8 mouse cellular contexts compared by ENCODE assay signal in genomic region chr4:46990281-46991015, GRCm38 (mm10). TPM values are rescaled to one million over a fixed set of nuclear protein-coding genes. Genes with fewer than 3 reads are reported as not detected.
DNase-seq lines count a peak whose midpoint lies in the region; ATAC-seq and TF ChIP-seq lines count a peak whose summit lies in the region.

No protein-coding gene starts in this region.

- no peak for DNase-seq in kidney, adult 11 months
- DNase-seq in cerebellum, adult 2 months = peak; percentile 63 to 75
- no peak for DNase-seq in forebrain, embryonic 14.5 days (ENCODE audit: low spot score)
- DNase-seq in right cerebral cortex, postnatal 14 days = peak; percentile 51
- DNase-seq in natural killer cell, adult 2 months (ENCODE audit: low spot score in 2 of 2) = no peak
- DNase-seq in lung, adult 18-20 months = no peak

- peak overlapping the region; percentile 43; the same call in 1 of the 2 replicates for H3K4me3 ChIP-seq in kidney, embryonic 14.5 days (ENCODE audit: low read length)
- peak overlapping the region; percentile 81 for H3K4me3 ChIP-seq in cerebellum, adult 2 months (replicated peaks; ENCODE audit: insufficient read depth, low read depth, low read length)
- H3K4me3 ChIP-seq in forebrain, embryonic 14.5 days (ENCODE audit: low read depth, low read length) = peak overlapping the region; percentile 56
- peak overlapping the region; percentile 52 for H3K4me3 ChIP-seq in limb, embryonic 15.5 days

- peaks cover 55% of the 10 kb centered on the region for H3K27me3 ChIP-seq in kidney, embryonic 14.5 days (ENCODE audit: control insufficient read depth, insufficient read depth, low read length)
- no peaks in the 10 kb centered on the region for H3K27me3 ChIP-seq in cerebellum, adult 2 months (ENCODE audit: control insufficient read depth, insufficient read depth, low read length)
- peaks cover 49% of the 10 kb centered on the region for H3K27me3 ChIP-seq in forebrain, embryonic 14.5 days (replicated peaks; ENCODE audit: control insufficient read depth, insufficient read depth, low read length)
- H3K27me3 ChIP-seq in limb, embryonic 15.5 days = peaks cover 77% of the 10 kb centered on the region

- WGBS in kidney, embryonic 14.5 days = 3% methylated on average over 29 of the region's 29 CpGs
- under 1% methylated on average over 29 of the region's 29 CpGs for WGBS in cerebellum, adult 2 months
- 2% methylated on average over 29 of the region's 29 CpGs for WGBS in forebrain, embryonic 14.5 days
- WGBS in limb, embryonic 15.5 days = 5% methylated on average over 29 of the region's 29 CpGs

- H3K4me1 ChIP-seq in kidney, embryonic 14.5 days (ENCODE audit: control insufficient read depth, insufficient read depth, low read length) = no peaks in the 10 kb centered on the region
- H3K4me1 ChIP-seq in cerebellum, adult 2 months (ENCODE audit: control insufficient read depth, insufficient read depth, low read length) = peaks cover 23% of the 10 kb centered on the region
- no peaks in the 10 kb centered on the region; the same call in 1 of the 2 replicates for H3K4me1 ChIP-seq in forebrain, embryonic 14.5 days (ENCODE audit: control insufficient read depth, insufficient read depth, low read length)
- H3K4me1 ChIP-seq in limb, embryonic 15.5 days = peaks cover 24% of the 10 kb centered on the region

- ATAC-seq in kidney, embryonic 14.5 days (ENCODE audit: low FRiP score, low TSS enrichment) = peak; percentile 20; the same call in 1 of the 2 replicates
- ATAC-seq in forebrain, embryonic 14.5 days = no peak
- ATAC-seq in limb, embryonic 15.5 days (ENCODE audit: insufficient number of reproducible peaks, low FRiP score, low TSS enrichment, low read depth) = 0 out of 2 replicates have a peak, but pooled peaks have one; percentile 15

- TF ChIP-seq POLR2A in cerebellum, adult 2 months (IDR thresholded peaks at IDR 0.05; ENCODE audit: borderline replicate concordance, insufficient read depth, low read length) = no peak

- no peaks in the 10 kb centered on the region for H3K9me3 ChIP-seq in kidney, embryonic 14.5 days (ENCODE audit: control insufficient read depth, low read length)
- H3K9me3 ChIP-seq in forebrain, embryonic 14.5 days (replicated peaks; ENCODE audit: control insufficient read depth, low read length) = no peaks in the 10 kb centered on the region
- H3K9me3 ChIP-seq in limb, embryonic 15.5 days = no peaks in the 10 kb centered on the region

- H3K27ac ChIP-seq in kidney, embryonic 14.5 days (ENCODE audit: low read depth, low read length) = no peak overlapping the region
- H3K27ac ChIP-seq in cerebellum, adult 2 months (ENCODE audit: insufficient read depth, low read length) = peak overlapping the region; percentile 85
- no peak overlapping the region for H3K27ac ChIP-seq in forebrain, embryonic 14.5 days (ENCODE audit: low read depth, low read length)
- H3K27ac ChIP-seq in limb, embryonic 15.5 days = no peak overlapping the region

- H3K9ac ChIP-seq in kidney, embryonic 14.5 days (ENCODE audit: low read depth, low read length) = no peak overlapping the region
- H3K9ac ChIP-seq in forebrain, embryonic 14.5 days (ENCODE audit: low read length) = peak overlapping the region; percentile 72
- H3K9ac ChIP-seq in limb, embryonic 15.5 days = no peak overlapping the region

- H3K4me2 ChIP-seq in kidney, embryonic 14.5 days (replicated peaks; ENCODE audit: low read depth, low read length) = peak overlapping the region; percentile 95; the same call in 1 of the 2 replicates
- H3K4me2 ChIP-seq in forebrain, embryonic 14.5 days (ENCODE audit: low read length) = peak overlapping the region; percentile 76
- H3K4me2 ChIP-seq in limb, embryonic 15.5 days = peak overlapping the region; percentile 97

- TF ChIP-seq CTCF in cerebellum, adult 2 months (IDR thresholded peaks at IDR 0.05; ENCODE audit: borderline replicate concordance, insufficient read depth, low read depth, low read length) = no peak

- H3K36me3 ChIP-seq in kidney, embryonic 14.5 days (ENCODE audit: control insufficient read depth, insufficient read depth, low read length) = no peaks in the 10 kb centered on the region
- no peaks in the 10 kb centered on the region for H3K36me3 ChIP-seq in forebrain, embryonic 14.5 days (ENCODE audit: control insufficient read depth, insufficient read depth, low read length)
- no peaks in the 10 kb centered on the region for H3K36me3 ChIP-seq in limb, embryonic 15.5 days

RNA-seq across cellular contexts. Expression of gene Gabbr2, which starts 1.2 kb away (rescaled TPM):
- polyA plus RNA-seq in kidney, embryonic 14.5 days (2014; fragmentation: Nextera tagmentation; extraction: Ambion mirVana) = 0.06 and 0.43 TPM in 2 replicates
- 102 and 117 TPM in 2 replicates for polyA plus RNA-seq in cerebellum, adult 2 months (2012; rRNA removed)
- 1.7 and 3.5 TPM in 2 replicates for polyA plus RNA-seq in forebrain, embryonic 14.5 days (2014; fragmentation: Nextera tagmentation; extraction: Ambion mirVana)
- polyA plus RNA-seq in limb, embryonic 15.5 days (2015; fragmentation: Nextera tagmentation; extraction: Ambion mirVana) = 0.05 and 0.06 TPM in 2 replicates

Comparison
In these comparisons a context has a peak if more than half of its experiments do, and no peak if none do; other contexts are left out.
1. DNase-seq: peak in cerebellum, adult 2 months (2 of 2) and right cerebral cortex, postnatal 14 days (single experiment); none in kidney, adult 11 months (single experiment), forebrain, embryonic 14.5 days (single experiment), natural killer cell, adult 2 months (0 of 2) and lung, adult 18-20 months (0 of 2).
2. RNA of gene Gabbr2, which starts 1.2 kb away (polyA plus RNA-seq): 102 to 117 TPM in cerebellum, adult 2 months; 1.7 to 3.5 TPM in forebrain, embryonic 14.5 days, 0.06 to 0.43 TPM in kidney, embryonic 14.5 days and 0.05 to 0.06 TPM in limb, embryonic 15.5 days; every median in the first group is over 10 times any median in the second.
3. Peak in every context shown above with its lines, with median percentiles within 50 percentile points of each other: H3K4me2 ChIP-seq and H3K4me3 ChIP-seq.